Mouse (Mus musculus) embryonic facial prominence, embryonic 14.5 days (tissue): ENCODE results near the gene Pgk1. TPM values are rescaled to one million over a fixed set of nuclear protein-coding genes. Genes with fewer than 3 reads are reported as not detected.

Source experiments
- ATAC-seq: fragments of 200-750 bp; cut with Nextera tagmentation; 2 replicates; pipeline ENCODE4 v1.8.0; 2017; ENCODE audit warnings: low read depth, moderate number of reproducible peaks, moderate TSS enrichment
- DNase-seq: peaks from one replicate; pipeline ENCODE4 v3.0.0-alpha.2; 2015; ENCODE audit warnings: low spot score
- H3K27ac ChIP-seq: fragments of 300-500 bp; sonication (generic); replicated peaks from 2 replicates; pipeline ENCODE4 v1.5.1; 2014; ENCODE audit warnings: low read depth, mild to moderate bottlenecking, low read length, moderate library complexity
- H3K27me3 ChIP-seq: fragments of 300-500 bp; sonication (generic); replicated peaks from 2 replicates; pipeline ENCODE4 v1.6.1; 2014; ENCODE audit warnings: low read length; ENCODE audit not compliant: control insufficient read depth, insufficient read depth
- H3K36me3 ChIP-seq: fragments of 300-500 bp; sonication (generic); 2 replicates; pipeline ENCODE4 v1.6.1; 2014; ENCODE audit warnings: low read length, mixed read lengths; ENCODE audit not compliant: control insufficient read depth, insufficient read depth
- H3K4me1 ChIP-seq: fragments of 300-500 bp; sonication (generic); 2 replicates; pipeline ENCODE4 v1.6.1; 2014; ENCODE audit warnings: antibody characterized with exemption, low read length; ENCODE audit not compliant: control insufficient read depth, insufficient read depth
- H3K4me2 ChIP-seq: fragments of 300-500 bp; sonication (generic); 2 replicates; pipeline ENCODE4 v1.6.1; 2014; ENCODE audit warnings: low read depth, mild to moderate bottlenecking, low read length, moderate library complexity, mixed read lengths
- H3K4me3 ChIP-seq: fragments of 300-500 bp; sonication (generic); 2 replicates; pipeline ENCODE4 v1.5.1; 2014; ENCODE audit warnings: low read depth, mild to moderate bottlenecking, low read length
- H3K9ac ChIP-seq: fragments of 300-500 bp; sonication (generic); 2 replicates; pipeline ENCODE4 v1.6.1; 2014; ENCODE audit warnings: low read depth, mild to moderate bottlenecking, low read length, moderate library complexity, mixed read lengths
- H3K9me3 ChIP-seq: fragments of 300-500 bp; sonication (generic); 2 replicates; pipeline ENCODE4 v1.6.1; 2016; ENCODE audit warnings: low read length; ENCODE audit not compliant: control insufficient read depth
- WGBS: fragments of 180-500 bp; shearing (Covaris S2); extraction: QIAGEN DNeasy Blood & Tissue Kit; methylation state at CpG from one replicate; pipeline ENCODE4 v1.1.7; 2014; 5-methylcytosine and 5-hydroxymethylcytosine counted together
- polyA plus RNA-seq: library from polyadenylated mRNA; unstranded; fragments of >200 nt; fragmentation: Nextera tagmentation; extraction: Ambion mirVana; gene quantifications from 2 replicates; pipeline ENCODE4 v1.2.1, GENCODE M21; 2014

Pgk1 gene
- polyA plus RNA-seq, 1 experiment from 2014 or later: 304 TPM

DNA sequence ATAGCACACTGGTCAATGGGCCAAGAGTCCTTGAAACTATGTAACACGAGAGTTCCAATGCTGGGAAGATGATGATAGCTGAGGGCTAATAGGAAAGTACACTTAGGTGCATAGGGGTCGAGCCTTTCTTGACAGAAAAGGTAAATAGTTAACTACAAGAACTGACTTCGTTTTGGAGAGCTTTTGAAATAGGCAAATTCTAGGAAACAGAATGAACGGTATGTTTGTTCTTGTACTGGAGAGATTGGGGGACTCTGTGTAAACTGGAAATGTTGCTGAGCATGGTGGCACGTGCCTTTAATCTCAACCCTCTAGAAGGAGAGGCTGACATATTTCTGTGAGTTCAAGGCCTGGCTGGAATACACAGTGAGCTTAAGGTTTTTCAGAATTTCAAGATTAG lies 22.3 kb upstream of the Pgk1 start:
- no peak for DNase-seq
- 68% methylated on average over 5 of the region's 5 CpGs for WGBS
- no peaks in the 10 kb centered on the region for H3K9me3 ChIP-seq
- no peak for ATAC-seq
- no peak overlapping the region for H3K27ac ChIP-seq
- no peak overlapping the region for H3K4me2 ChIP-seq
- H3K27me3 ChIP-seq: no peaks in the 10 kb centered on the region
- no peaks in the 10 kb centered on the region for H3K4me1 ChIP-seq
- H3K36me3 ChIP-seq: no peaks in the 10 kb centered on the region
- no peak overlapping the region for H3K4me3 ChIP-seq
- no peak overlapping the region for H3K9ac ChIP-seq

DNA sequence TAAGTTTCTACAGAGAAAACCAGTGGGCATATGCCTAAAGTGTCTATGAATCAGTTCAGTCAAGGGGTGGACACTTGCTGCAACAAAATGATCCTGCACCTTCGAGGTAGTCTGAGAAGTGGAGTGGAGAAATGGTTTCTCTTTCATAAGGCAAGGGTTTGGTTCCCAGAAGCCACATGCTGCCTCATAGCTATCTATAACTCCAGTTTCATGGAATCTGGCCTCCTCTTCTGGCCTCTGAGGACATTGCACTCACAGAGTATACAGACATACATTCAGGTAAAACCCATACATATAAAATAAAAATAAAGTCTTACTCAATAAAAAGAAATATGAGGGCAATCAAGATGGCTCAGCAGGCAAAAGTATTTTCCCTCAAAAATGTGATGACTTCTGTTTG lies 21.8 kb upstream of the Pgk1 start:
- Histone ChIP-seq H3K36me3 (no peaks in the 10 kb centered on the region), H3K4me2 (no peak overlapping the region), H3K4me1 (no peaks in the 10 kb centered on the region), H3K27me3 (no peaks in the 10 kb centered on the region), H3K9me3 (no peaks in the 10 kb centered on the region), H3K9ac (no peak overlapping the region), H3K4me3 (no peak overlapping the region), H3K27ac (no peak overlapping the region)
- DNase-seq (no peak), ATAC-seq (no peak)
- WGBS: 86% methylated on average over 1 of the region's 1 CpGs

DNA sequence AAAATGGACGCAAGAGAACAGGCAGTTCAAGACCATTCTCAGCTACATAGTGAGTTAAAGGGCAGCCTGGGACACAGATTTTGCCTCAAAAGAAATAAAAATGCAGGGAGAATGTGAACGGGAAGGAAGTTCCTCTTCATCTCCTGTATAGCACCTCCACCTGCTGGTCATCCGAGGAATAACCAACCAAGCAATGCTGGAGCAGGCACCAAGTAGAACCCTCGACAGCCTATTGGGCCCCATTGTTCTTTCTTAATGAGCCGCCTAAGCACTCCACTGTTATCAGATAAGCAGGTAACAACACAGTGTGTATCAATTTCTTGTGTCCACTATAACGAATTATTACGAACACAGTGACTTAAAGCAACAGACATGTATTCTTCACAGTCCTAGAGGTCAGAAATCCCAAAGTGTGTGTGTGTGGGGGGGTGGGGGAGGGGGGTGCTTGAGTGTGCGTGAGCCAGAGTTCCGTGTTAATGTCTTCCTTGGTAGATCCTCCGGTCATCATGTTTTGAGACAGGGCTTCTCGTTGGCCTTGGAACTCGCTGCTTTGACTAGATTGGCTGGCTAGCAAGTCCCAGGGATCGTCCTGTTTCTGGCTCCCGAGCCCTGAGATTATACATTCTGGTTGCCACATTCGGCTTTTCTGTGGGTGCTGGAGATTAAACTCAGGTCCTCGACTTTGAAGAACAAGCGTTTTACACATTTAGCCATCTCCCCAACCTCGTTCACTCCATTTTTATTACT lies 15.6 kb upstream of the Pgk1 start:
- Histone ChIP-seq H3K9me3 (no peaks in the 10 kb centered on the region), H3K9ac (peak overlapping the region; percentile 40; the same call in 1 of the 2 replicates), H3K27me3 (no peaks in the 10 kb centered on the region), H3K4me1 (no peaks in the 10 kb centered on the region), H3K4me2 (peak overlapping the region; percentile 49), H3K27ac (no peak overlapping the region), H3K36me3 (no peaks in the 10 kb centered on the region), H3K4me3 (peak overlapping the region; percentile 29)
- DNase-seq (peak; percentile 81), ATAC-seq (peak; percentile 88)
- 24% methylated on average over 17 of the region's 18 CpGs for WGBS

GRCm38 (mm10) chrX:106171853-106172154 lies 15.1 kb upstream of the Pgk1 start:
- no peak overlapping the region for H3K27ac ChIP-seq
- ATAC-seq: no peak
- no peak for DNase-seq
- H3K9ac ChIP-seq: peak overlapping the region; percentile 40; the same call in 1 of the 2 replicates
- peak overlapping the region; percentile 49 for H3K4me2 ChIP-seq
- peak overlapping the region; percentile 29; the same call in 1 of the 2 replicates for H3K4me3 ChIP-seq
- 54% methylated on average over 5 of the region's 6 CpGs for WGBS
- H3K36me3 ChIP-seq: no peaks in the 10 kb centered on the region
- H3K27me3 ChIP-seq: no peaks in the 10 kb centered on the region
- H3K9me3 ChIP-seq: no peaks in the 10 kb centered on the region
- no peaks in the 10 kb centered on the region for H3K4me1 ChIP-seq

GRCm38 (mm10) chrX:106176331-106176730 lies 10.6 kb upstream of the Pgk1 start:
- Histone ChIP-seq H3K9me3 (no peaks in the 10 kb centered on the region), H3K4me2 (no peak overlapping the region), H3K4me3 (no peak overlapping the region), H3K4me1 (no peaks in the 10 kb centered on the region), H3K27me3 (no peaks in the 10 kb centered on the region), H3K9ac (no peak overlapping the region), H3K36me3 (no peaks in the 10 kb centered on the region), H3K27ac (no peak overlapping the region)
- WGBS: 51% methylated on average over 9 of the region's 9 CpGs
- no peak for DNase-seq
- no peak for ATAC-seq

GRCm38 (mm10) chrX:106184279-106184678 lies 2.6 kb upstream of the Pgk1 start:
- Histone ChIP-seq H3K4me3 (no peak overlapping the region), H3K4me2 (no peak overlapping the region), H3K4me1 (peaks cover 3% of the 10 kb centered on the region; the same call in 1 of the 2 replicates), H3K9me3 (no peaks in the 10 kb centered on the region), H3K27me3 (no peaks in the 10 kb centered on the region), H3K27ac (no peak overlapping the region), H3K36me3 (no peaks in the 10 kb centered on the region), H3K9ac (no peak overlapping the region)
- DNase-seq (no peak), ATAC-seq (no peak)
- WGBS: 39% methylated on average over 4 of the region's 4 CpGs

DNA sequence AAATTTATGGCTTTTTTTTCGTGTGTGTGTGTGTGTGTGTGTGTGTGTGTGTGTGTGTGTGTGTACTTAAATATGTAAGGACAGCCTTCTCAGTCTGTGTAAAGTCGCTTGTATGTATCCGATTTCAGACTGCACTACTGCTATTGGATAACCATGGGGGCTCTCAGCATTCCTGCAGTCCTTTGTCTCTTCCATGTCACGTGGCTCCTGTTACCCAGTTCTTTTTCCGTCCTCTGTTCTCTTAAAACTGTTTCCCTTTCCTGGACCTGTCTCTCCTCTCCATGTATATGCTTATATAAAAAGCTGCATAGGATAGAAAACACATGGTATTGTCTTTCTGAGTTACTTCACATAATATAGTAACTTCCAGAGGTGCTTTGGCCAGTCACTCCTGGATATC lies 1.2 kb upstream of the Pgk1 start:
- peak overlapping the region; percentile 51 for H3K4me2 ChIP-seq
- WGBS: 30% methylated on average over 5 of the region's 5 CpGs
- peak; percentile 50 for ATAC-seq
- H3K9me3 ChIP-seq: no peaks in the 10 kb centered on the region
- H3K36me3 ChIP-seq: no peaks in the 10 kb centered on the region
- DNase-seq: peak; percentile 86
- H3K4me3 ChIP-seq: no peak overlapping the region
- H3K27me3 ChIP-seq: no peaks in the 10 kb centered on the region
- no peak overlapping the region for H3K9ac ChIP-seq
- H3K4me1 ChIP-seq: peaks cover 3% of the 10 kb centered on the region
- peak overlapping the region; percentile 92 for H3K27ac ChIP-seq

DNA sequence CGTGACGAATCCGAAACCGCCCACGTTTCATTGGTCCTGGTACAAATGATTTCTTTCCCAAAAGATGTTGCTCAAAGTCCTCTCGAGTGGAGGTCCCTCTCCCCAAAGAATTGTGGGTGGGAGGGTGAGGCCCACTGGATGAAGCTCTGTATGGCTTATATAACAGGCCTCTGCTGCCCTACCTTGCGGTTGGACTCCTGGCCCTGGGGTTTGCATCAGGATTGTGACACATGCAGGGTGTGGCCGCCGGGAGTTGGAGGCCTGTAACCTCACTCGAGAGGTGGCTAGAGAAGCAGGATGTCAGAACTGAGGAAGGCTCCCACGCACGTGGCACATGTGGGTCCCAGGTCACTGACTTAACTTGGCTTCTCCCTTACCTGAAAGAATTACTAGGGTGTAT lies 837 bp downstream of the Pgk1 start:
- H3K4me1 ChIP-seq: peaks cover 3% of the 10 kb centered on the region
- peaks cover 6% of the 10 kb centered on the region; the same call in 1 of the 2 replicates for H3K36me3 ChIP-seq
- no peak for ATAC-seq
- DNase-seq: no peak
- peak overlapping the region; percentile 56 for H3K4me3 ChIP-seq
- 26% methylated on average over 12 of the region's 12 CpGs for WGBS
- H3K27me3 ChIP-seq: 0 out of 2 replicates have a peak, but pooled peaks cover 2% of the 10 kb centered on the region
- peak overlapping the region; percentile 79 for H3K27ac ChIP-seq
- H3K9me3 ChIP-seq: no peaks in the 10 kb centered on the region
- peak overlapping the region; percentile 71 for H3K9ac ChIP-seq
- peak overlapping the region; percentile 49 for H3K4me2 ChIP-seq

GRCm38 (mm10) chrX:106189356-106189755 lies 2.5 kb downstream of the Pgk1 start:
- H3K36me3 ChIP-seq: peaks cover 17% of the 10 kb centered on the region
- H3K4me3 ChIP-seq: peak overlapping the region; percentile 56
- 60% methylated on average over 5 of the region's 5 CpGs for WGBS
- 0 out of 2 replicates have a peak, but pooled peaks cover 2% of the 10 kb centered on the region for H3K27me3 ChIP-seq
- H3K9ac ChIP-seq: peak overlapping the region; percentile 71
- DNase-seq: no peak
- no peak overlapping the region for H3K27ac ChIP-seq
- H3K4me1 ChIP-seq: peaks cover 3% of the 10 kb centered on the region
- peak overlapping the region; percentile 49 for H3K4me2 ChIP-seq
- no peak for ATAC-seq
- H3K9me3 ChIP-seq: no peaks in the 10 kb centered on the region
